Comparison of ENCODE assay signal across 8 mouse cellular contexts in genomic region chr2:163718951-163719603, GRCm38 (mm10). TPM values are rescaled to one million over a fixed set of nuclear protein-coding genes. Genes with fewer than 3 reads are reported as not detected.
A peak's percentile ranks its signal among the peaks of the same experiment; 100 is the strongest.
DNase-seq lines count a peak whose midpoint lies in the region; ATAC-seq and TF ChIP-seq lines count a peak whose summit lies in the region.

No protein-coding gene starts in this region.

- no peak for TF ChIP-seq POLR2A in testis, adult 2 months (IDR thresholded peaks at IDR 0.05; ENCODE audit: control insufficient read depth, low read depth, low read length)

- H3K27ac ChIP-seq in forebrain, embryonic 15.5 days (replicated peaks), result peak overlapping the region; percentile 50
- 0 out of 2 replicates have a peak overlapping the region, but pooled peaks have one; percentile 1 for H3K27ac ChIP-seq in liver, postnatal 0 days (ENCODE audit: low read depth)
- no peak overlapping the region for H3K27ac ChIP-seq in neural tube, embryonic 14.5 days (ENCODE audit: low read depth, low read length)
- no peak overlapping the region for H3K27ac ChIP-seq in testis, adult 2 months (ENCODE audit: control insufficient read depth, insufficient read depth, low read depth, low read length)

- H3K9me3 ChIP-seq in forebrain, embryonic 15.5 days, result no peaks in the 10 kb centered on the region
- H3K9me3 ChIP-seq in liver, postnatal 0 days (ENCODE audit: low read length), result no peaks in the 10 kb centered on the region
- no peaks in the 10 kb centered on the region for H3K9me3 ChIP-seq in neural tube, embryonic 14.5 days (ENCODE audit: control insufficient read depth, low read length)

- 0 out of 2 replicates have a peak overlapping the region, but pooled peaks have one; percentile 3 for H3K9ac ChIP-seq in forebrain, embryonic 15.5 days (replicated peaks)
- no peak overlapping the region for H3K9ac ChIP-seq in liver, postnatal 0 days (replicated peaks)
- no peak overlapping the region for H3K9ac ChIP-seq in neural tube, embryonic 14.5 days (replicated peaks; ENCODE audit: low read depth, low read length)

- intact Hi-C loops in heart, postnatal 14 days (cut with DNase I), result loop anchor here (1.0 to 2.0 kb wide), 3 partner anchors 60 to 117 kb away; partner anchors contain the start of genes Pkig, Serinc3 and Ttpal

- peak; percentile 78 for ATAC-seq in forebrain, embryonic 15.5 days (replicated peaks)
- peak; percentile 81 for ATAC-seq in liver, postnatal 0 days
- peak; percentile 77; the same call in 1 of the 2 replicates for ATAC-seq in neural tube, embryonic 14.5 days (ENCODE audit: low read depth)

- WGBS in forebrain, embryonic 15.5 days, result 41% methylated on average over 9 of the region's 9 CpGs
- 29% methylated on average over 9 of the region's 9 CpGs for WGBS in liver, postnatal 0 days (ENCODE audit: insufficient replicate concordance)
- WGBS in neural tube, embryonic 14.5 days, result 30% methylated on average over 9 of the region's 9 CpGs

- H3K4me3 ChIP-seq in forebrain, embryonic 15.5 days, result no peak overlapping the region
- no peak overlapping the region for H3K4me3 ChIP-seq in liver, postnatal 0 days (ENCODE audit: low read depth, low read length)
- H3K4me3 ChIP-seq in neural tube, embryonic 14.5 days (ENCODE audit: low read depth, low read length), result no peak overlapping the region
- H3K4me3 ChIP-seq in testis, adult 2 months (ENCODE audit: control insufficient read depth, low read depth, low read length), result no peak overlapping the region

- TF ChIP-seq CTCF in liver, postnatal 0 days (IDR thresholded peaks at IDR 0.05; ENCODE audit: low read depth), result peak; percentile 98
- peak; percentile 66; the same call in 1 of the 2 replicates for TF ChIP-seq CTCF in testis, adult 2 months (IDR thresholded peaks at IDR 0.05; ENCODE audit: control insufficient read depth, insufficient read depth, insufficient replicate concordance, low read depth, low read length)

- no peak for TF ChIP-seq EP300 in liver, postnatal 0 days (IDR thresholded peaks at IDR 0.05; ENCODE audit: low read depth)

- H3K36me3 ChIP-seq in forebrain, embryonic 15.5 days, result no peaks in the 10 kb centered on the region
- H3K36me3 ChIP-seq in liver, postnatal 0 days (replicated peaks; ENCODE audit: insufficient read depth, low read length), result peaks cover 16% of the 10 kb centered on the region
- no peaks in the 10 kb centered on the region; the same call in 1 of the 2 replicates for H3K36me3 ChIP-seq in neural tube, embryonic 14.5 days (ENCODE audit: control insufficient read depth, insufficient read depth, low read length)
- peaks cover 1% of the 10 kb centered on the region; the same call in 1 of the 2 replicates for H3K36me3 ChIP-seq in testis, adult 2 months (ENCODE audit: control insufficient read depth, insufficient read depth, low read length)

- H3K27me3 ChIP-seq in forebrain, embryonic 15.5 days, result no peaks in the 10 kb centered on the region
- H3K27me3 ChIP-seq in liver, postnatal 0 days (ENCODE audit: insufficient read depth, low read length), result no peaks in the 10 kb centered on the region
- H3K27me3 ChIP-seq in neural tube, embryonic 14.5 days (ENCODE audit: control insufficient read depth, insufficient read depth, low read length), result no peaks in the 10 kb centered on the region
- no peaks in the 10 kb centered on the region for H3K27me3 ChIP-seq in testis, adult 2 months (ENCODE audit: control insufficient read depth, insufficient read depth, low read length)

- no peak overlapping the region for H3K4me2 ChIP-seq in forebrain, embryonic 15.5 days (replicated peaks)
- H3K4me2 ChIP-seq in liver, postnatal 0 days (ENCODE audit: low read depth, low read length), result peak overlapping the region; percentile 26
- no peak overlapping the region for H3K4me2 ChIP-seq in neural tube, embryonic 14.5 days (ENCODE audit: low read depth, low read length)

- peaks cover 32% of the 10 kb centered on the region for H3K4me1 ChIP-seq in forebrain, embryonic 15.5 days
- H3K4me1 ChIP-seq in liver, postnatal 0 days (ENCODE audit: insufficient read depth), result peaks cover 22% of the 10 kb centered on the region
- H3K4me1 ChIP-seq in neural tube, embryonic 14.5 days (ENCODE audit: control insufficient read depth, insufficient read depth, low read length), result no peaks in the 10 kb centered on the region
- no peaks in the 10 kb centered on the region; the same call in 1 of the 2 replicates for H3K4me1 ChIP-seq in testis, adult 2 months (ENCODE audit: control insufficient read depth, insufficient read depth, low read length)

- DNase-seq in ES-CJ7 (ENCODE audit: low read depth, low spot score), result peak; percentile 44
- DNase-seq in cerebellum, adult 11 months, result peak; percentile 79
- peak; percentile 84 to 89 for DNase-seq in heart, postnatal 14 days
- peak; percentile 86 for DNase-seq in layer of hippocampus, adult 11-12 months (ENCODE audit: low spot score)
- peak; percentile 90 for DNase-seq in liver, postnatal 0 days

RNA-seq across cellular contexts. Expression of gene Ada, which starts 31.0 kb away (rescaled TPM):
- polyA plus RNA-seq in forebrain, embryonic 15.5 days (2015; fragmentation: Nextera tagmentation; extraction: Ambion mirVana), result 4.0 and 4.8 TPM in 2 replicates
- total RNA-seq in heart, postnatal 14 days (2021), result 1 to 10 TPM; 1.2 to 3.2 TPM
- 2.7 TPM in 2 replicates for polyA plus RNA-seq in liver, postnatal 0 days (2015; fragmentation: Nextera tagmentation; extraction: Ambion mirVana)
- polyA plus RNA-seq in neural tube, embryonic 14.5 days (2014; fragmentation: Nextera tagmentation; extraction: Ambion mirVana), result 2.5 and 3.1 TPM in 2 replicates
- polyA plus RNA-seq in testis, adult 2 months (2012; rRNA removed), result 2.9 and 4.8 TPM in 2 replicates

Comparison
In these comparisons a context has a peak if more than half of its experiments do, and no peak if none do; other contexts are left out.
1. H3K27ac ChIP-seq: peak in forebrain, embryonic 15.5 days (single experiment) and liver, postnatal 0 days (single experiment); none in neural tube, embryonic 14.5 days (single experiment) and testis, adult 2 months (single experiment).
2. Peak in every context shown above with its lines, with median percentiles within 50 percentile points of each other: DNase-seq and ATAC-seq.